Mouse (Mus musculus) liver, adult 2 months (tissue): ENCODE results near the gene Wdr60.

Experiments
- CTCF ChIP-seq: fragments of 200-500 bp; IDR thresholded peaks from 2 replicates; pipeline ENCODE4 v1.5.1; 2011; ENCODE audit warnings: low read depth, low read length, control low read depth
- POLR2A ChIP-seq: fragments of 200-500 bp; IDR thresholded peaks from 2 replicates; pipeline ENCODE4 v1.6.1; 2011; ENCODE audit warnings: low read length, control low read depth; ENCODE audit not compliant: insufficient read depth; ENCODE audit errors: extremely low read depth

DNA sequence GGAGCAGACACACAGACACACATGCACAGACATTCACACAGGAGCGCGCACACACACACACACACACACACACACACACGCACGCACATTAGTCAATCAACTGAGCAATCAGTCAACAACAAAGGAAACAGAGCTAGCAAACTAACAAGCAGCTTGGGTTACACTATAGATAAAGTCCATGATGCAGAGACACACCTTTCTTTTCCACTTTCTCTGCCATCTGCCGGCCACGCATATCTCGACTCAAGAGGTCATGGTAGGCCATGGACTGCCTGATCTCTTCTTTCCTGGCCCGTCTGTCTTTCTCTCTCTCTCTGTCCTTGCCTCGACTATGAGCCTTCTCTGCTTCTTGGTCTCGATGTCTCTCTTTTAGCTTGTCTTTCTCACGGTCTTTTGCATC is 7.2 kb downstream of the Wdr60 start:
- TF ChIP-seq POLR2A, result no peak
- TF ChIP-seq CTCF, result no peak
